Mouse (Mus musculus): ENCODE results near the gene Mas1. TPM values are rescaled to one million over a fixed set of nuclear protein-coding genes. Genes with fewer than 3 reads are reported as not detected.
A peak's percentile ranks its signal among the peaks of the same experiment; 100 is the strongest.

Mas1 gene
- polyA plus RNA-seq, 1 experiment from 2014 or later: 0.18 TPM

- Histone ChIP-seq H3K9me3 (replicated peaks; ENCODE audit: control insufficient read depth, low read length) (no peaks in the 10 kb centered on the region), H3K36me3 (replicated peaks; ENCODE audit: control insufficient read depth, insufficient read depth, low read depth, low read length) (no peaks in the 10 kb centered on the region), H3K9ac (replicated peaks; ENCODE audit: low read length) (no peak overlapping the region), H3K4me1 (ENCODE audit: control insufficient read depth, insufficient read depth, low read length) (no peaks in the 10 kb centered on the region), H3K4me3 (ENCODE audit: low read depth, low read length) (no peak overlapping the region), H3K4me2 (ENCODE audit: low read depth, low read length) (no peak overlapping the region), H3K27ac (replicated peaks; ENCODE audit: low read depth, low read length) (no peak overlapping the region), H3K27me3 (ENCODE audit: control insufficient read depth, insufficient read depth, low read length) (no peaks in the 10 kb centered on the region)
- 66% methylated on average over 3 of the region's 3 CpGs for WGBS
- DNase-seq (ENCODE audit: low spot score) (no peak), ATAC-seq (replicated peaks; ENCODE audit: insufficient number of reproducible peaks, low FRiP score, low TSS enrichment, low read depth) (no peak)
Observed at GRCm38 (mm10) chr17:12865407-12865806, 2.5 kb downstream of the Mas1 start.

GRCm38 (mm10) chr17:12864111-12864510 is 3.8 kb downstream of the Mas1 start:
- H3K4me3 ChIP-seq (ENCODE audit: low read depth, low read length): no peak overlapping the region
- H3K36me3 ChIP-seq (replicated peaks; ENCODE audit: control insufficient read depth, insufficient read depth, low read depth, low read length): no peaks in the 10 kb centered on the region
- H3K27ac ChIP-seq (replicated peaks; ENCODE audit: low read depth, low read length): no peak overlapping the region
- H3K4me2 ChIP-seq (ENCODE audit: low read depth, low read length): no peak overlapping the region
- ATAC-seq (replicated peaks; ENCODE audit: insufficient number of reproducible peaks, low FRiP score, low TSS enrichment, low read depth) (no peak), DNase-seq (ENCODE audit: low spot score) (no peak)
- no peak overlapping the region for H3K9ac ChIP-seq (replicated peaks; ENCODE audit: low read length)
- no peaks in the 10 kb centered on the region for H3K4me1 ChIP-seq (ENCODE audit: control insufficient read depth, insufficient read depth, low read length)
- H3K27me3 ChIP-seq (ENCODE audit: control insufficient read depth, insufficient read depth, low read length): no peaks in the 10 kb centered on the region
- no peaks in the 10 kb centered on the region for H3K9me3 ChIP-seq (replicated peaks; ENCODE audit: control insufficient read depth, low read length)

GRCm38 (mm10) chr17:12859006-12859520 is 8.9 kb downstream of the Mas1 start:
- Histone ChIP-seq H3K36me3 (replicated peaks; ENCODE audit: control insufficient read depth, insufficient read depth, low read depth, low read length) (no peaks in the 10 kb centered on the region), H3K9me3 (replicated peaks; ENCODE audit: control insufficient read depth, low read length) (no peaks in the 10 kb centered on the region), H3K4me3 (ENCODE audit: low read depth, low read length) (no peak overlapping the region), H3K27me3 (ENCODE audit: control insufficient read depth, insufficient read depth, low read length) (no peaks in the 10 kb centered on the region), H3K4me2 (ENCODE audit: low read depth, low read length) (no peak overlapping the region), H3K27ac (replicated peaks; ENCODE audit: low read depth, low read length) (no peak overlapping the region), H3K4me1 (ENCODE audit: control insufficient read depth, insufficient read depth, low read length) (no peaks in the 10 kb centered on the region), H3K9ac (replicated peaks; ENCODE audit: low read length) (no peak overlapping the region)
- 78% methylated on average over 8 of the region's 8 CpGs for WGBS
- DNase-seq (ENCODE audit: low spot score) (no peak), ATAC-seq (replicated peaks; ENCODE audit: insufficient number of reproducible peaks, low FRiP score, low TSS enrichment, low read depth) (no peak)

- ATAC-seq (replicated peaks; ENCODE audit: insufficient number of reproducible peaks, low FRiP score, low TSS enrichment, low read depth) (no peak), DNase-seq (ENCODE audit: low spot score) (peak; percentile 63)
- no peaks in the 10 kb centered on the region for H3K27me3 ChIP-seq (ENCODE audit: control insufficient read depth, insufficient read depth, low read length)
- H3K4me2 ChIP-seq (ENCODE audit: low read depth, low read length): no peak overlapping the region
- H3K9ac ChIP-seq (replicated peaks; ENCODE audit: low read length): no peak overlapping the region
- H3K4me1 ChIP-seq (ENCODE audit: control insufficient read depth, insufficient read depth, low read length): no peaks in the 10 kb centered on the region
- no peak overlapping the region for H3K27ac ChIP-seq (replicated peaks; ENCODE audit: low read depth, low read length)
- 47% methylated on average over 4 of the region's 4 CpGs for WGBS
- H3K36me3 ChIP-seq (replicated peaks; ENCODE audit: control insufficient read depth, insufficient read depth, low read depth, low read length): no peaks in the 10 kb centered on the region
- no peaks in the 10 kb centered on the region for H3K9me3 ChIP-seq (replicated peaks; ENCODE audit: control insufficient read depth, low read length)
- no peak overlapping the region for H3K4me3 ChIP-seq (ENCODE audit: low read depth, low read length)
Observed at GRCm38 (mm10) chr17:12858072-12858471, 9.9 kb downstream of the Mas1 start.

- H3K4me2 ChIP-seq (ENCODE audit: low read depth, low read length): no peak overlapping the region
- H3K9me3 ChIP-seq (replicated peaks; ENCODE audit: control insufficient read depth, low read length): no peaks in the 10 kb centered on the region
- DNase-seq (ENCODE audit: low spot score) (no peak), ATAC-seq (replicated peaks; ENCODE audit: insufficient number of reproducible peaks, low FRiP score, low TSS enrichment, low read depth) (no peak)
- no peak overlapping the region for H3K27ac ChIP-seq (replicated peaks; ENCODE audit: low read depth, low read length)
- H3K36me3 ChIP-seq (replicated peaks; ENCODE audit: control insufficient read depth, insufficient read depth, low read depth, low read length): no peaks in the 10 kb centered on the region
- no peak overlapping the region for H3K4me3 ChIP-seq (ENCODE audit: low read depth, low read length)
- WGBS: 52% methylated on average over 3 of the region's 3 CpGs
- no peak overlapping the region for H3K9ac ChIP-seq (replicated peaks; ENCODE audit: low read length)
- H3K4me1 ChIP-seq (ENCODE audit: control insufficient read depth, insufficient read depth, low read length): no peaks in the 10 kb centered on the region
- no peaks in the 10 kb centered on the region for H3K27me3 ChIP-seq (ENCODE audit: control insufficient read depth, insufficient read depth, low read length)
Observed at GRCm38 (mm10) chr17:12857395-12857794, 10.5 kb downstream of the Mas1 start.

GRCm38 (mm10) chr17:12854386-12854785 is 13.6 kb downstream of the Mas1 start:
- H3K9ac ChIP-seq (replicated peaks; ENCODE audit: low read length): no peak overlapping the region
- no peaks in the 10 kb centered on the region for H3K4me1 ChIP-seq (ENCODE audit: control insufficient read depth, insufficient read depth, low read length)
- DNase-seq (ENCODE audit: low spot score) (no peak), ATAC-seq (replicated peaks; ENCODE audit: insufficient number of reproducible peaks, low FRiP score, low TSS enrichment, low read depth) (no peak)
- H3K36me3 ChIP-seq (replicated peaks; ENCODE audit: control insufficient read depth, insufficient read depth, low read depth, low read length): no peaks in the 10 kb centered on the region
- H3K27me3 ChIP-seq (ENCODE audit: control insufficient read depth, insufficient read depth, low read length): no peaks in the 10 kb centered on the region
- H3K4me2 ChIP-seq (ENCODE audit: low read depth, low read length): no peak overlapping the region
- H3K4me3 ChIP-seq (ENCODE audit: low read depth, low read length): no peak overlapping the region
- no peak overlapping the region for H3K27ac ChIP-seq (replicated peaks; ENCODE audit: low read depth, low read length)
- H3K9me3 ChIP-seq (replicated peaks; ENCODE audit: control insufficient read depth, low read length): no peaks in the 10 kb centered on the region
- WGBS: 95% methylated on average over 11 of the region's 11 CpGs

GRCm38 (mm10) chr17:12853821-12854220 is 14.1 kb downstream of the Mas1 start:
- Histone ChIP-seq H3K27ac (replicated peaks; ENCODE audit: low read depth, low read length) (no peak overlapping the region), H3K9me3 (replicated peaks; ENCODE audit: control insufficient read depth, low read length) (no peaks in the 10 kb centered on the region), H3K4me1 (ENCODE audit: control insufficient read depth, insufficient read depth, low read length) (no peaks in the 10 kb centered on the region), H3K4me2 (ENCODE audit: low read depth, low read length) (no peak overlapping the region), H3K9ac (replicated peaks; ENCODE audit: low read length) (no peak overlapping the region), H3K27me3 (ENCODE audit: control insufficient read depth, insufficient read depth, low read length) (no peaks in the 10 kb centered on the region), H3K4me3 (ENCODE audit: low read depth, low read length) (no peak overlapping the region), H3K36me3 (replicated peaks; ENCODE audit: control insufficient read depth, insufficient read depth, low read depth, low read length) (no peaks in the 10 kb centered on the region)
- no peak for DNase-seq (ENCODE audit: low spot score)
- no peak for ATAC-seq (replicated peaks; ENCODE audit: insufficient number of reproducible peaks, low FRiP score, low TSS enrichment, low read depth)
- 89% methylated on average over 2 of the region's 2 CpGs for WGBS

- no peaks in the 10 kb centered on the region for H3K36me3 ChIP-seq (replicated peaks; ENCODE audit: control insufficient read depth, insufficient read depth, low read depth, low read length)
- H3K9ac ChIP-seq (replicated peaks; ENCODE audit: low read length): no peak overlapping the region
- H3K4me2 ChIP-seq (ENCODE audit: low read depth, low read length): no peak overlapping the region
- no peak overlapping the region for H3K27ac ChIP-seq (replicated peaks; ENCODE audit: low read depth, low read length)
- no peak overlapping the region for H3K4me3 ChIP-seq (ENCODE audit: low read depth, low read length)
- no peaks in the 10 kb centered on the region for H3K4me1 ChIP-seq (ENCODE audit: control insufficient read depth, insufficient read depth, low read length)
- no peak for ATAC-seq (replicated peaks; ENCODE audit: insufficient number of reproducible peaks, low FRiP score, low TSS enrichment, low read depth)
- WGBS: 70% methylated on average over 11 of the region's 11 CpGs
- H3K27me3 ChIP-seq (ENCODE audit: control insufficient read depth, insufficient read depth, low read length): no peaks in the 10 kb centered on the region
- DNase-seq (ENCODE audit: low spot score): no peak
- H3K9me3 ChIP-seq (replicated peaks; ENCODE audit: control insufficient read depth, low read length): no peaks in the 10 kb centered on the region
Observed at GRCm38 (mm10) chr17:12851689-12852088, 16.3 kb downstream of the Mas1 start.
